Mouse (Mus musculus) midbrain, embryonic 13.5 days (tissue): ENCODE measurements at regions not wholly inside any gene's neighbourhood (a gene's known extent, or its start where the extent isn't known, plus 50 kb on each side); places are given as distances from the start of the nearest gene placed in this dataset.

Experiments used
- ATAC-seq: fragments of 200-750 bp; cut with Nextera tagmentation; 2 replicates; pipeline ENCODE4 v1.8.0; 2017; ENCODE audit warnings: mild to moderate bottlenecking, moderate TSS enrichment, moderate library complexity
- H3K27ac ChIP-seq: fragments of 300-500 bp; sonication (generic); 2 replicates; pipeline ENCODE4 v1.5.1; 2015; ENCODE audit warnings: inconsistent platforms, mild to moderate bottlenecking, moderate library complexity
- H3K27me3 ChIP-seq: fragments of 300-500 bp; sonication (generic); 2 replicates; pipeline ENCODE4 v1.6.1; 2015; ENCODE audit warnings: mild to moderate bottlenecking, inconsistent platforms
- H3K36me3 ChIP-seq: fragments of 300-500 bp; sonication (generic); 2 replicates; pipeline ENCODE4 v1.6.1; 2015; ENCODE audit warnings: mild to moderate bottlenecking, inconsistent platforms
- H3K4me1 ChIP-seq: fragments of 300-500 bp; sonication (generic); replicated peaks from 2 replicates; pipeline ENCODE4 v1.6.1; 2015; ENCODE audit warnings: inconsistent platforms
- H3K4me2 ChIP-seq: fragments of 300-500 bp; sonication (generic); replicated peaks from 2 replicates; pipeline ENCODE4 v1.6.1; 2015; ENCODE audit warnings: moderate library complexity, mild to moderate bottlenecking, inconsistent platforms
- H3K4me3 ChIP-seq: fragments of 300-500 bp; sonication (generic); replicated peaks from 2 replicates; pipeline ENCODE4 v1.5.1; 2015; ENCODE audit warnings: mild to moderate bottlenecking, inconsistent platforms
- H3K9ac ChIP-seq: fragments of 300-500 bp; sonication (generic); replicated peaks from 2 replicates; pipeline ENCODE4 v1.6.1; 2015; ENCODE audit warnings: mild to moderate bottlenecking, inconsistent platforms
- H3K9me3 ChIP-seq: fragments of 300-500 bp; sonication (generic); 2 replicates; pipeline ENCODE4 v1.6.1; 2016; ENCODE audit warnings: mild to moderate bottlenecking, inconsistent platforms
- WGBS: fragments of 180-500 bp; shearing (Covaris S2); methylation state at CpG from one replicate; pipeline ENCODE4 v1.1.7; 2015; 5-methylcytosine and 5-hydroxymethylcytosine counted together

DNA sequence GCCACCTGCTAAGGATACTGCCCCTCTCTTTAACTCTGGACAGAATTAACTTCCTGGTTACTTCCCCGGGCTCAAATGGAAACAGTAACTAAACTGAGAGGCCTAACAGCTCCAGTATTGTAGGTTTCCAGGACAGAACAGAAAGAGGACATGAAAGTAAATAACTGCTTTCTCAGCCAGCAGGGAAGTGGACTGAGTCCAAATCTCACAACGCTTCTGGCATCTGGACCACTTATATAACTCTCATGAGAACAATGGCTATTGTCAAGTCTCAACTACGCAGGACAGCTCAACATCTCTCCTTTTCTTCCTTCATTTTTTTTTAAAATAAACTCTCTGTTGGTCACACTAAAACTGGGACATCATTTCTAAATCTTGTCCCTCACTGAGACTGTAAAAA, 594.8 kb downstream of the Rapgef2 start:
- Histone ChIP-seq H3K27ac (no peak overlapping the region), H3K27me3 (no peaks in the 10 kb centered on the region), H3K4me2 (no peak overlapping the region), H3K36me3 (no peaks in the 10 kb centered on the region), H3K4me3 (no peak overlapping the region), H3K4me1 (peaks cover 5% of the 10 kb centered on the region; the same call in 1 of the 2 replicates), H3K9me3 (no peaks in the 10 kb centered on the region), H3K9ac (no peak overlapping the region)
- WGBS = 35% methylated on average over 3 of the region's 3 CpGs
- no peak for ATAC-seq

DNA sequence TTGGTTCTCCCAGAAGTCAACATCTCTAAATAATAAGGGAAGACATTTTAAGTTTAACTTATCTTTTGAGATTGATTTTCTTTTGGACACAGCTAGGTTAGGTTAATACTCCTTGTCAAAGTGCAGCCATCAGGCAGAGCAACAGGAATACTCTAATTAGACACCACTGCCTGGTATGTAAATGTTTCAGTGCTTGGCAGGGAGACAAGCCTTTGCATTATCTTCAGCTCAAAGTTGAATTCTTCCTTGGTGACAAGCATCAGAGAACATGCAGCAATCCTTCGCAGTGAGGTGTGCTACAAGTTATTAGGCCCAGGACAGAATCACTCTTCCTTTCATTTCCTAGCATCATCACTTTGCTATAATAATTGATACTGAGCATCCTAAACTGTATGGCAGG, 608.7 kb downstream of the Rapgef2 start:
- no peaks in the 10 kb centered on the region for H3K9me3 ChIP-seq
- ATAC-seq = no peak; the same call in 1 of the 2 replicates

DNA sequence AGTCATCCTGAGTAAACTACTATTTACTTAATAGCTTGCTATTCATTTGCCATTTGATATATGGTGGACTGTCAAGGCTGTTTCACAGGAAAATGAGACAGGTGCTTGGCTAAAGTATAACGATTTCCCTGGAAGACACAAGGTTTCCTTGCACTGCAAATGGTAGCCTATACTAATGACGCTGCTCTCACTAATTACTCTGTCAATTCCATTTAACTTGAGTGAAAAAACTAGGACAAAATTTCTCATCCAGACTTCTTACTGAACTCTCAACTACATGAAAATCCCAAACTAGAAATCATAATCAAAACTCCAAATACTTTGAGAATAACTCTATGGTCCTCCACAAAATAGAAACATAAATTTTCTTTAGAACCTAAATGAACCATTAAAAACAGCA, 609.5 kb downstream of the Rapgef2 start:
- Histone ChIP-seq H3K9me3 (no peaks in the 10 kb centered on the region), H3K4me2 (no peak overlapping the region), H3K27me3 (no peaks in the 10 kb centered on the region), H3K9ac (no peak overlapping the region), H3K4me1 (0 out of 2 replicates have a peak, but pooled peaks cover 2% of the 10 kb centered on the region), H3K4me3 (no peak overlapping the region), H3K27ac (no peak overlapping the region), H3K36me3 (no peaks in the 10 kb centered on the region)
- no peak for ATAC-seq
- WGBS = 86% methylated on average over 2 of the region's 2 CpGs

More for the DNA sequence above, 608.7 kb downstream of the Rapgef2 start:
- Histone ChIP-seq H3K4me1 (0 out of 2 replicates have a peak, but pooled peaks cover 2% of the 10 kb centered on the region), H3K4me2 (no peak overlapping the region), H3K27ac (no peak overlapping the region), H3K9ac (no peak overlapping the region), H3K36me3 (no peaks in the 10 kb centered on the region), H3K27me3 (no peaks in the 10 kb centered on the region), H3K4me3 (no peak overlapping the region)
- WGBS = 73% methylated on average over 1 of the region's 1 CpGs

DNA sequence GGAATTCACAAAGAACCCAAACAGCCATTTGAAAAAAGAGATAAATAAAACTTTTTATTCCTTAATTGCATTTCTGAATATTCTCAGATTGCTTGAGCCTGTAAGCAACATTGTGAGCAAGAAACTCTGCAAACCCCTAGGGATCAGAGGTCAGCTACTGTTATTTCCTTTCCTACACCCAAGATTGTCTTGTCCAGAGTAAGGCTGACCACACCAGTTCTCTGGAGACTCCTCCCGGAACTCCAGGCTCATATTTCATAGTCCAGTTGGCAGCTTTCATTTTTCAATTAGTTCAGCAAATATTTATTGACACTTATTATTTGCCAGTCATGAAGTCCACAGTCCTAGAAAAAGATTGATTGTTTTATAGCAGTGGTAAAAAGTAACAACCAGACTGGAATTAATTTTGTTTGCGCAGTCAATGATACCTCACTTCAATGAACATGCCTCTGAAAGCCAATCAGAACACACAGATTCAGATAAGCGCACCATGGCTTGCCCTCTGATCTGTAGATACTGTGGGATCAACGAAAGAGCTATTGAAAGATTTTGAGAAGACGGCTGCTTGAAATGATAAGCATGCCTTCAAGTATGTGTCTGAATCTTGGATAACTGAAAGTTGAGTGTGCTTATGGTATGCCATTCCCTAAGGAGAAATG, 611.7 kb downstream of the Rapgef2 start:
- H3K4me2 ChIP-seq = no peak overlapping the region
- no peaks in the 10 kb centered on the region for H3K9me3 ChIP-seq
- 85% methylated on average over 5 of the region's 5 CpGs for WGBS
- no peak overlapping the region for H3K4me3 ChIP-seq
- no peak overlapping the region for H3K9ac ChIP-seq
- H3K36me3 ChIP-seq = no peaks in the 10 kb centered on the region
- no peaks in the 10 kb centered on the region for H3K27me3 ChIP-seq
- no peak overlapping the region for H3K27ac ChIP-seq
- 0 out of 2 replicates have a peak, but pooled peaks cover 2% of the 10 kb centered on the region for H3K4me1 ChIP-seq
- ATAC-seq = no peak

DNA sequence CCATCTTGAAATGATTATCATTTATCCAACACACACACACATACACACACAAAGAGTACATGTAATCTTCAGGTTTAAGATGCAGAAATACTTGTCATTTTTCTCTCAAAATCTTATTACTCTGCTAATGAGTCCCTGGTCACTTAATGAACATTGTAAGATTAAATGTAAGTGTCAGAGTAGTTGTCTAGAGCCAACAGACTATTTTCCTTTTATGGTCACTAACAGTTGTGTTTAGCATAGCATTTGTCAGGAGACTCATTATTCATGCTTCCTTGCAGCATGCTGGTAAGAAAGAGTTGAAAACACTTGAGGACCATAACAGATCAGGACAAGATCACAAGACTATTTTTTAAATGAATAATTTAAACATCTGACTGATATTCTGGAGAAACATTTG, 618.3 kb downstream of the Rapgef2 start:
- no peaks in the 10 kb centered on the region for H3K27me3 ChIP-seq
- no peak overlapping the region for H3K27ac ChIP-seq
- no peaks in the 10 kb centered on the region for H3K36me3 ChIP-seq
- no peaks in the 10 kb centered on the region for H3K4me1 ChIP-seq
- ATAC-seq = no peak
- no peak overlapping the region for H3K9ac ChIP-seq
- H3K9me3 ChIP-seq = no peaks in the 10 kb centered on the region
- H3K4me2 ChIP-seq = no peak overlapping the region
- no peak overlapping the region for H3K4me3 ChIP-seq

DNA sequence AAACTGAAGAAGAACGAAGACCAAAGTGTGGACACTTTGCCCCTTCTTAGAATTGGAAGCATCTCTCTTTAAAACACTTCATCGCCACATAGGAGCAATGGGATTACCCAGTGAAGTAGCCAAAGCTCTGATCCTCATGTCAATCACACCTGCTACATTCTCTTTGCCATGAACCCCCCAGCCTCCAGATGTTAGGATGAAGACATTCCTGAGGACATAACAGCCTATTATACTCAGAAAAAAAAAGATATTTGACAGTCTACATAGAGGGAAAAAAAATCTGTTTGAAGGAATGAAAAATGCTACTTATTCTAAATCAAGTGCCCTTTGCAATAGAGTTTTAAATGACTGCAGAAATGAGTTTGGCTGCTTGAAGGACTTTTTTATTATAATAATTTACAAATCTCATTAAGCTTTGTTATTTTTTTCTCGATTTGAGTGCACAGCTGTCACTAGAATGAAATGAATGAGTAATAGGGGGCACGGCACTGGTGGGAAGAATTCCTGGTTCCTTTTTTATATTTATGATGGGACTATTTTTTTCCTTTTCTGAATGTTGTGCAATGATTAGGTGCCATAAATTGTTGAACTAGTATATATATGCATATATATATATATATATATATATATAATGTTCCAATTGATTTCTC, 618.8 kb downstream of the Rapgef2 start:
- Histone ChIP-seq H3K4me2 (no peak overlapping the region), H3K27ac (no peak overlapping the region), H3K9me3 (no peaks in the 10 kb centered on the region), H3K27me3 (no peaks in the 10 kb centered on the region), H3K9ac (no peak overlapping the region), H3K4me3 (no peak overlapping the region), H3K36me3 (no peaks in the 10 kb centered on the region), H3K4me1 (no peaks in the 10 kb centered on the region)
- 80% methylated on average over 4 of the region's 4 CpGs for WGBS
- ATAC-seq = no peak

DNA sequence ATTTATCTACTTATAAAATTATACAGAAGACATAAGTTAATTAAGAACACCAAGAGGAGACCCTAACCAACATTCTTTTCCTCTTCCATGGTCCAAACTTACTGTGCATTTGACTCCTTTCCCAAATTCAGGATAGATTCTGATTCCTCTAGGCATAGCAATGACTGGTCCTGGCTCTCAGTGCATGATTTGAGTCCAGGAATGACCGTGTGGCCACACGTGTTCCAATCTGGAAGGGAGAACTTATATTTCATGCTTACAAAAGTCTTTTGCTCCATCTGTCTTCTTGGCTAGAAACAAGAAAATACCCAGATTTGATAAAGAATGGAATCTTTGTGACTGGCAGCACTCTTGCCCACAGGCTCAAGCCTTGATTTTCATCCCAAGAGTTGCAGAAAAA, 638.2 kb downstream of the Rapgef2 start:
- 88% methylated on average over 2 of the region's 2 CpGs for WGBS
- Histone ChIP-seq H3K4me2 (no peak overlapping the region), H3K36me3 (no peaks in the 10 kb centered on the region), H3K4me3 (no peak overlapping the region), H3K27ac (no peak overlapping the region), H3K9ac (no peak overlapping the region), H3K4me1 (no peaks in the 10 kb centered on the region), H3K9me3 (no peaks in the 10 kb centered on the region), H3K27me3 (no peaks in the 10 kb centered on the region)
- ATAC-seq = no peak

DNA sequence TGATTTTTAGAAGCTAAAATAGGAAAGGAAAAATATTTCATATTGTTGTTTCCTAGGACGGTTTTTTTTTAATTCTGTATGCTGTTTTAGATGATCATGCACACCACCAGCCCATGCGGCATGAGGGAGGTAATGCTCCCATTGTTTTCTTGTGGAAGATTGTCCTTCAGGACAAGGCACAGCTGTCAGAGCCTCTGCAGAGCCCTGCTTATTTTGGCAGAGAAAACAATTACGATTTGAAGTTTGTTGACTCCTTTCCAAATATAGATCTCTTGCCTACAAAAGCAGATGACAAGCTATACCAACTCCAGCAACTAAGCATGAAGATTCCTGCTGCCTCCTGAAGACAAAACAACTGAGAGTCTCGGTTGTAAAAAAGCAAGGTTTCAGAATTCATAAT, 650.9 kb downstream of the Rapgef2 start:
- no peaks in the 10 kb centered on the region for H3K4me1 ChIP-seq
- H3K9me3 ChIP-seq = peaks cover 3% of the 10 kb centered on the region; the same call in 1 of the 2 replicates
- no peaks in the 10 kb centered on the region for H3K27me3 ChIP-seq
- 46% methylated on average over 4 of the region's 4 CpGs for WGBS
- H3K9ac ChIP-seq = no peak overlapping the region
- H3K4me2 ChIP-seq = no peak overlapping the region
- no peaks in the 10 kb centered on the region for H3K36me3 ChIP-seq
- no peak overlapping the region for H3K4me3 ChIP-seq
- H3K27ac ChIP-seq = no peak overlapping the region
- no peak for ATAC-seq

DNA sequence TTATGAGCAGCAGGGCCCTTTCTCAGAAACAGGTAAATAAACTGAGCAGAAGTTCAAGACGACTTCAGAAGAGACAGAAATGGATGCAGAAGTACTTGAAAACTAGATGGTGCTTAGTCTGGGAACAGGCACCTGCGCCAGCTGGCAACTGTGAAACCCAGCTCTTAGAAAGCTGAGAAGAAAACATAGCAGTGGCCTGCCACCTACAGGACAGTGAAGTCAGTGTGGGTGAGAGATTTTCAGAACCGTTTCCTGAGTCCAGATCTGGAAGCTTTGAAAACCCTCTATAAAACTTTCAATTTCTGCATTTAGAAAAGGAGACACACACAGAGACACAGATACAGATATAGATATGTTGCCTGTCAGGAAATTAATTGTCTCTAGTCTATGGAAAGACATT, 667.4 kb downstream of the Rapgef2 start:
- no peak overlapping the region for H3K27ac ChIP-seq
- WGBS = 36% methylated on average over 3 of the region's 3 CpGs
- no peaks in the 10 kb centered on the region for H3K9me3 ChIP-seq
- no peak for ATAC-seq
- H3K4me2 ChIP-seq = no peak overlapping the region
- no peak overlapping the region for H3K4me3 ChIP-seq
- no peak overlapping the region for H3K9ac ChIP-seq
- no peaks in the 10 kb centered on the region for H3K36me3 ChIP-seq
- H3K27me3 ChIP-seq = no peaks in the 10 kb centered on the region
- H3K4me1 ChIP-seq = no peaks in the 10 kb centered on the region

DNA sequence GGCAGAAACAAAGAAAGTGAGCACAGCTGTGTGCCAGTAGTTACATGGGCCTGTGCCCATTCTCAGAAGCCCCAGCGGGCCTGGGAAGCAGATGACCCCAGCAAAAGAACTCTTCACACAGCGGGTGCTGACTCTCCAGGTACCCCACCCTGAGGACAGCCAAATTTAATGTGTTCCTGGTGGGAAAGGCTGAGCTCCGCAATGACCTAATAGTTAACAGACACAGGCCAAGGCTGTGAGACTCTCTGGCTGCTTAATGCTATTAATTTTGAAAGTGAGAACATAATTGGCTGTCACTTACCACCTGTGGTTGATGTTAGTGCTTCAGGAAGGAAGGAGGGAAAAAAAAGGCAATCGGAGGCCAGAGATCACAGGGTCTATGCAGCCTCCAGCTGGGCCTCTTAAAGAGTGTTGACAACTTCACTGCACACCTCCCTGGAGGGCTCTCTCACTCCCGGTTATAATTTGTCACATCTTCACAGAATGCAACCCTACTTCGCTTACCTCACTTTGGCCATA, 691.5 kb downstream of the Rapgef2 start:
- H3K27ac ChIP-seq = peak overlapping the region; percentile 32; the same call in 1 of the 2 replicates
- ATAC-seq = peak; percentile 77
- 30% methylated on average over 6 of the region's 6 CpGs for WGBS
- H3K36me3 ChIP-seq = no peaks in the 10 kb centered on the region
- no peak overlapping the region for H3K9ac ChIP-seq
- H3K4me3 ChIP-seq = no peak overlapping the region
- H3K4me2 ChIP-seq = no peak overlapping the region
- no peaks in the 10 kb centered on the region for H3K9me3 ChIP-seq
- H3K4me1 ChIP-seq = no peaks in the 10 kb centered on the region; the same call in 1 of the 2 replicates
- no peaks in the 10 kb centered on the region for H3K27me3 ChIP-seq

DNA sequence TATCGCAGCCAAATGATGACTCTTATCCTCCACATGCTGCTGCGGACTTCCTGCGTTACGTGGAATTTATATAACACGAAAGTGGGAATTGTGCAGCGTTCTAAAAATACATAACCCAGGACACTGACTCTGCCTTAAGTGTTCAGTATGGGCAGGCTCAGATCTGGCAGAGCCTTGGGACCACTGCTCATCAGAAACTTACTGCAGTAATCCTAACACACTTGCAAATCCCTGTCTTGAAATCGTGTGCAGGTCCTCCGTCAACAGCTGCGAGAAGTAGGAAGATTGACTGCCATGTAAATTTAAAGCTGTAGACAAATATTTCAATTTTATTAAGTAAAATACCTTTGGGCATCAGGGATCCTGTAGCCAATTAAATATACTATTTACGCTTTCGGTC, 692.0 kb downstream of the Rapgef2 start:
- H3K4me2 ChIP-seq = no peak overlapping the region
- H3K4me3 ChIP-seq = no peak overlapping the region
- 76% methylated on average over 11 of the region's 11 CpGs for WGBS
- no peaks in the 10 kb centered on the region for H3K27me3 ChIP-seq
- ATAC-seq = 0 out of 2 replicates have a peak, but pooled peaks have one; percentile 20
- no peaks in the 10 kb centered on the region for H3K36me3 ChIP-seq
- H3K9ac ChIP-seq = no peak overlapping the region
- no peaks in the 10 kb centered on the region; the same call in 1 of the 2 replicates for H3K4me1 ChIP-seq
- H3K27ac ChIP-seq = no peak overlapping the region
- H3K9me3 ChIP-seq = no peaks in the 10 kb centered on the region

DNA sequence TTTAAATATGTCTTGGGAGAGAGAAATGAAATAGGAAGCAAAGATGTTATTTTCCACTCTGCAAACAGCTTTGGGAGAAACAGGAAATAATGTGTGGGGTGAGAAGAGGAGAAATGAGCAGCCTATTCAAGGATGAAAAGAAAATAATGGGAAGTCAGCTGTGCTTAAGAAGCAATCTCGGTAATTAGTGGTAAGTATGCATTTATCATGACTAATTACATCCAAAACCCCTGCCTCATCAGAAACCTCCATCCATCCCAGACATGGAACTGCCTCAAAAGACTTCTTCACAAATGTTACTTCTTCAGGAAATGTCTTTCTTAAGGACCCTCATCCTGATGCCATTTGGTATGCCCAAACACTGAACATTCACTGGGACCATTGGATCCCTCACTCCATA, 699.7 kb downstream of the Rapgef2 start:
- Histone ChIP-seq H3K36me3 (no peaks in the 10 kb centered on the region), H3K9me3 (no peaks in the 10 kb centered on the region), H3K27me3 (no peaks in the 10 kb centered on the region), H3K4me1 (no peaks in the 10 kb centered on the region), H3K27ac (no peak overlapping the region), H3K4me3 (no peak overlapping the region), H3K9ac (no peak overlapping the region), H3K4me2 (no peak overlapping the region)
- 78% methylated on average over 1 of the region's 1 CpGs for WGBS
- ATAC-seq = no peak
